Mouse (Mus musculus) frontal cortex, postnatal 14 days (tissue): ENCODE results near the gene Eif2s2.
"Not testable (repeated sequence)": the region's sequence is repeated elsewhere in the genome, so short reads cannot be mapped to it uniquely, and the experiment has no call there.

ENCODE experiments used
- DNase-seq, 2 experiments: peaks; one replicate each; pipeline ENCODE4 v3.0.0; 2022; ENCODE audit warnings: low spot score in 2 of 2

Gene Eif2s2

DNA sequence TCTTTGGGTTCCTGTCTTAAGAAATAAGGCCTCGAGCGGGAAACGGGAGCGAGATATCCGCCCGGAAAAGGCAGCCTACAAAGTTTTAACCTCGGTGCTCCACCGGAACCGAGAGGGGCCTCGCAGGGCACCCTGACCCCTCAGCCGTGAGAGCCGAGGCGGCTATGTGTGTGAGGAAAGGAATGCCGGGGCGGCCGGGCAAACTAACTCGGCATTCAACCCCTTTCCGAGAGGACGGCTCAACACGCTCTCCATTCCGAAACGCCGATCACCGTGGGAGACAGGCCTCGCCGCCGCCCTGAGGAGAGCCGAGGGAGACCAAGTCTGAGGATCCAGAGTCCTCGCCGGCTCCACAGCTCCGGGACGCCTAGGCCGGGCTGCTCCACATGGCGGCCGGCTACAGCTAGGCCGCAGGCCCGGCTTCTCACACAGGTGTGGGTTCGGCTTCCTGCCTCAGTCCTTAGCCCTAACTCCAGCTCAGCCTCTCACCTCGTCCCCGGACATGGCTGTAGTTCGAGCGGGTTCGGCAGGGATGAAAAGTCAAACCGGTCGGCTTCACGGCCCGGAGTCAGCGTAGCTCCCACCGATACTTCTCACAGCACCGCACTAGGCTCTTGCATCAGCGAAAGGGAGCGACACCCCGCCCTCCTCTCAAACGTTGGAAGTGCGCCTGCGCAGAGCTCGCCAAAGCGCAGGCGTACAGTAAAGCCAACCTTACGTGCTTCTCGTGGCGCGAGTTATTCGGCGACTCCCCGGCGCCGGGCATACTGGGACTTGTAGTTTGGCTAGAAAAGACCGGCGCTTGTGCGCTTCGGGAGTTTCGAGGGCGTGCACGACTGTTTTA is at the start of gene Eif2s2:
Eif2s2 (minus strand) TSS at position 735 of the 844 bp plus-strand sequence.
- DNase-seq: peak; percentile 93 to 94

DNA sequence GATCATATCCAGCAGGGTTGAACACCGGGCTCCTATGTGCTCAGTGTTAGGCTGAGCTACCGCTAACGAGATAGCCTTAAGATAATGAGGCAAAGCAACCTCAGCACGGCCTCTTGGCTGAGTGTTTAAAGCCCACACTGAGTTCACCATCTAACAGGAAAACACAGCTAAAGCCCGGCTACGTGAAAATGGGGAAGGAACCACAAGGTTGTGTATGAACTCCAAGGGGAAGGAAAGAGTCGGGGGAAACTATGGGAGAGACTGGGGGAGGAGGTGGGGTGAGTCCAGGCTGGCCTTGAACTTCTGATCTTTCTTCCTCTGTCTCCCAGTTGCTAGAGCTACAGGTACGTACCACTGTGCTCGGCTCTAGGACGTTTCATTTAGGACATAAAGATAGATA is 49.2 kb upstream of the Eif2s2 start:
- DNase-seq: no peak

- no peak for DNase-seq
These were observed 45.0 kb upstream of the Eif2s2 start for GRCm38 (mm10) chr2:154937547-154938390.

DNA sequence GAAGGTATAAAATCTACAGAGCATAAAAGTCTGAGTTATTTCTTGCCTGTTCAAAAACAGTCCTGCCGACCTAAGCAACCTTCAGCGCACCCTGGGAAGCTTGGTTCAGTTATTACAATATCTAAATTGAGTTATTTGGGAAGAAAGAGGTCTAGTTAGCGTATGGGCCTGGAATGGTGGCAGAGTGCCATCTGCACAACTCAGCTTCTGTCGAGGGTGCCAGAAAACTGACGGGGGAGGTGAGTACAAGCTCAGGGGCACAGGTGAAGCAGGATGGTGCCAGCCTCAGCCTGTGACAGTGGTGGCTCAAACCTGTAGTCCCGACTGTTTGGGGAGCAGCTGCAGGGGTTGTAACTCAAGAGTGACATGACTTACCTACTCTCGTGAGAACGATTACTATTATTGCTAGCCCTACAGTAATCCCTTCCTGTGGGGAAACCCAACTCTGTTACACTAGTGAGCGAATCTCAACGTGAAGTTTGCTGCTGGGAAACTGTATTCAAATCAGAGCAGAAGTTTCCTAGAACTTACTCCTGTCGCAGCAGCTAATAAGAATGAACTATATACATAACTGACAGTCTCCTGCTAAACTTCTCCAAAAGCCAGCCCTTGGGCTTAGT is 43.9 kb upstream of the Eif2s2 start:
- DNase-seq: no peak

GRCm38 (mm10) chr2:154936106-154936505 is 43.4 kb upstream of the Eif2s2 start:
- no peak for DNase-seq

- no peak for DNase-seq
These were observed 41.1 kb upstream of the Eif2s2 start for GRCm38 (mm10) chr2:154933884-154934283.

- peak in 1 of 2 experiments; percentile 5 for DNase-seq
These were observed 35.6 kb upstream of the Eif2s2 start for GRCm38 (mm10) chr2:154928298-154928697.

DNA sequence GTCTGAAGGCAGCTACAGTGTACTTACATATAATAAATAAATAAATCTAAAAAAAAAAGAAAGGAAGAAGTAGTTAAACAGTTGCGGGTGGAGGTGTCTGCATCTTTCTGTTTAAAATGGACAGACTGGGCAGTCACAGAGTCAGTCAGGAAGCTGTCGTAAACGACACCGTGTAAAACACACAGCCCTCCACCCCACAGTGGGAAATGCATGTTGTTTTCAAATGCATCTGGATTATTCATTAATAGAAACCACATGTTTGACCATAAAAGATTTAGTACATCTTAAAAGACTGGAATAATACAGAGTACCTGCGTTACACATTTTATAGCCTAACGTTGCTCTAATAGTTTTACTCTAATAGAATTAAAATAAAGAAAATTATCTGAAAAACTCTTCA is 34.1 kb upstream of the Eif2s2 start:
- no peak for DNase-seq

GRCm38 (mm10) chr2:154925411-154926031 is 32.8 kb upstream of the Eif2s2 start:
- no peak for DNase-seq

DNA sequence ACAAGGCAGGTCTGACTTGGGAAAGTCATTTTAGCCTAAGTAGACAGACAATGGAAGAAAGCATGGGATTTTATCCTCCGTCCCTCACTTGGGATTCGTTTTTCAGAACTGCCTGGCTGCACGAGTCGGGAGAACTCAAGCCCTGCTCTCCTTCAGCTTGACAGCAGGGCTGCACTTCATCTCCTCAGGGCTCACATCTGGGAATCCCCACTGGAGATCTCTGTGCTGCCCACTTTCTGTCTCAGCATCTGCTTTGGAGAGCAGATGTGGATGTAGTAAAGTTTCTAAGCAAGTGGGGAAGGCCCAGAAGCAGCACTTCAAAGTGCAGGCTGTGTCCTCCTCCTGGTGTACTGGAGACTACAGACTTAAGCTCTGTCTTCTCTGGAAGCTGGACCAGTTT is 29.4 kb upstream of the Eif2s2 start:
- DNase-seq: not testable (repeated sequence)

GRCm38 (mm10) chr2:154920896-154921295 is 28.2 kb upstream of the Eif2s2 start:
- no peak for DNase-seq

DNA sequence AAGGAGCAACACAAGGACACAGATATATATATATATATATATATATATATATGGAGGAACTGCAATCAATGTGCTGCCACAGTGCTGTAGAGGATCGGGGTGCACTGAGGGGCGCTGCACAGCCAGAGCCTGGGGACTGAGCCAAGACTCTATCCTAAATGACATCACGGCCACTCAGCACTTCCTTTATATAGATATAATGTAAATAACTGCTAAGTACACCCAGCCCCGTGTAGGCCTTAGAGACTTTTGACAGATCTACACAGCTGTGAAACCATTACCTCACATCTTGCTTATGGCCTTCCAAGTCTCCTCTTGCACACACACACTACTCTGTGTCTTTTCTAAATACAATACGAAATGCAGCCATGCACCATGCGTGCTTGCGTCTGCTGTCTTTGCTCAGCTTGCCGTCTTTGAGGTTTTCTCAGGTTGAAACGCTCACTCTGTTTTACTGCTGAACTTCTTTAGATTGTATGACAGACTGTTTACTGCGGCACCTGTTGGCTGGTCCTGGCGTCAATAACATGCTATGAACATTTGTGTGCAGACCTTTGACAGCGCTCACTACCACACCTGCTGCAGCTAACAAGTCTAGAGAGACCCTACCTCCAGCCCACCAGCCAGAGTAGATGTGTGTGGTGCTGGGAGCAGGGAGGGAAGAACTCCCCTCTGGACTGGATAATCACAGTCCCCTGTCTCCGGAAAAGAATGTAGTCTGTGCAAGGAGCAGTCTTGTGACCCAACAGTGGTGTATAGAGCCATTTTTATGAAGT is 25.3 kb upstream of the Eif2s2 start:
- DNase-seq: no peak

- DNase-seq: no peak
These were observed 23.8 kb upstream of the Eif2s2 start for GRCm38 (mm10) chr2:154916547-154916946.

DNA sequence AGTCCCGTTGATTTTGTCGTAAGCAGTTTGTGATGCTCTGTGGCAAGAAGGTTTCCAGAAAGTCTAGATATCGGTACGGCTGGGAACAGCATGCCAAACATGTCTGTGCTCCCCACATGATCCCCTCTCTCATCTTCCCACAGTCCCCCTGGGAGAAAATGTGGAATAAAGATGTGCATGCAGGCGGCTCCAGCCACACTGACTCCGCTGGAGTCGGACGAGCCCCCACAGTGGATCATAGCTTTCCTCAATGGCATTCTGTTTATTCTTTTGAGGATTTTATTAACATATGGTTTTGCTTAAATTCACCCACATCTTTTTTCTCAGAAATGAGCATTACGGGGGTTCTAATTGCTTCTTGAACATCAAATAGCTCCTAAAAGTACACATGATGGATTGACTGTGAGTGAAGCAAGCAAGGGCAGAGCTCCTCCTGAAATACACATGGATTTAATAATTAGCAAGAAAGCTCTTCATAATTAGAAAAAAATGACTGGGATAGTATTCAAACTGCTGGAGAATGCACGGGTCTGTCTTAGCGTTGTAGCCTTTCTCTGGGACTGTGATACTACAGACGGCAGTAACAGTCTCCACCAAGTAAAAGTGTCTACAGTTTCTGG is 23.3 kb upstream of the Eif2s2 start:
- DNase-seq: no peak

GRCm38 (mm10) chr2:154909789-154910188 is 17.1 kb upstream of the Eif2s2 start:
- DNase-seq: no peak

DNA sequence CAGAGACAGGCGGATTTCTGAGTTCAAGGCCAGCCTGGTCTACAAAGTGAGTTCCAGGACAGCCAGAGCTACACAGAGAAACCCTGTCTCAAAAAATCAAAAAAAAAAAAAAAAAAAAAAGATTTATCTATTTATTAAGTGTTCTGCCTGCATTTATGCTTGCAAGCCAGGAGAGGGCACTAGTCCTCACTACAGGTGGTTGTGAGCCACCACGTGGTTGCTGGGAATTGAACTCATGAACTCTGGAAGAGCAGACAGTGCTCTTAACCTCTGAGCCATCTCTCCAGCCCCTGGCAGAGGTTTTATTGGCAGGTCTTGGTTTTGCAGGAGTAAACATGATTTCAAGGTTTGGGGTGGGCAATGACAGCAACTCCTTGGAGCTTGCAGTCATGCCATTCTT is 15.5 kb upstream of the Eif2s2 start:
- DNase-seq: not testable (repeated sequence)

GRCm38 (mm10) chr2:154905796-154906195 is 13.1 kb upstream of the Eif2s2 start:
- DNase-seq: no peak

GRCm38 (mm10) chr2:154902111-154902510 is 9.4 kb upstream of the Eif2s2 start:
- no peak for DNase-seq

DNA sequence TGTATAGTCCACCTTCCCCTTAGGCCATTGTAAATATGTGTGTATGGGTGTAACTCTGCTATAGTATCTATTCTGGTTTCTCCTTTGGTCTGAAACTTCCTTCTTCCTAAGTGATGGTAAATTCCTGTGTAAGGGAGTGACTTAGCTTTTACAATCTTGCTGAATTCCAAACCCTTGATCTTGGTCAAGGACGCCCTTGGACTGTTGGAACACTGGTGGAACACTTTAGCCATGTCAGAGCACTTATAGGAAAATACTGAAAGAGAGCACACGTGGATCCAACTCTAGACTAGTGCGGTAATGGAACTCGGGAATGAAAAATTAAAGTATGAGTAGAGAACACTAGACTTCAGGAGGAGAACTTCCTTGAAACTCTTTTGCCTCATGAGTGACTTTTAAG is 6.7 kb upstream of the Eif2s2 start:
- not testable (repeated sequence) for DNase-seq

DNA sequence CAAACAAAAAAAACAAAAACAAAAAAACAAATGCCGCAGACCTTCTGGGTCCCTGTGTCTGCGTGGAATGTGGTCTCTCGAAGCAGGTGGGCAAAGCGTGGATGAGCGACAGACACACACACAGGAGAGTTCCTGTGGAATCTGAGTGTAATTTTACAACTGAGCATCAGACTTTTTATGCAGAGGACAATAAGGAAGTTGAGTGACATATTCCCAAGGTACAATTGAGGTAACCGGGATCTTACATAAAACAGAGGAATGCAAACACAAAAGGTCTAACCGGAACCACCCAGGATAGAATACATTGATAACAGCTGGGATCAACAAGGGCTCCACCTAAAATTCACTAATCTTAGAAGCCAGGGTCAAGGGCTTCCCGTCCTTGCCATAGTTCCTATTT is 6.3 kb upstream of the Eif2s2 start:
- not testable (repeated sequence) for DNase-seq

DNA sequence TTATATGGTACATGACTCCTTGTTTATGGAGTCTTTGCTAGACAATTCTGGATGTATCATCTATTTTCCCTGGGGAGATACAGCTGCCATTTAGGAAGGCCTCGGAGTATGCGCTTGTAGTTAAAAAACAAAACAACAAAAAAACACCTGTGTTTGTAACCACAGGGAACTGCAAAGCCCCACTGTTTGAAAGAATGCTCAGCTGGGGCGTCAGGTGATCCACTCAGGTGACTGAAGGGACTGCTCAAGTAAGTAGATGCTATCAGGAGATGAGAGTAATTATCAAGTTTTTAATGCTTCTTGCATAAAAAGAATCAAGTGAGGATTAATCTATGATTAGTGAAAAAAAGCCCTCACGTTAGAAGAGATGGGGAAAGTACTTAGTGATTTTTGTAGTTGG is 813 bp upstream of the Eif2s2 start:
- no peak for DNase-seq
